Mouse (Mus musculus): ENCODE data around the gene Cideb. TPM values are rescaled to one million over a fixed set of nuclear protein-coding genes. Genes with fewer than 3 reads are reported as not detected.

The Cideb gene
- polyA plus RNA-seq, 1 experiment = not detected

- Histone ChIP-seq H3K4me1 (ENCODE audit: control insufficient read depth, insufficient read depth, low read length) (no peaks in the 10 kb centered on the region), H3K9ac (ENCODE audit: low read depth, poor library complexity, severe bottlenecking) (no peak overlapping the region), H3K27ac (ENCODE audit: insufficient read depth, low read length) (no peak overlapping the region), H3K27me3 (ENCODE audit: control insufficient read depth, insufficient read depth, low read length, poor library complexity, severe bottlenecking) (no peaks in the 10 kb centered on the region), H3K36me3 (ENCODE audit: control insufficient read depth, insufficient read depth, low read length, poor library complexity, severe bottlenecking) (no peaks in the 10 kb centered on the region; the same call in 1 of the 2 replicates), H3K4me3 (ENCODE audit: low read depth, low read length) (no peak overlapping the region), H3K9me3 (replicated peaks; ENCODE audit: control insufficient read depth, insufficient read depth, low read length, poor library complexity, severe bottlenecking) (no peaks in the 10 kb centered on the region)
- TF ChIP-seq POLR2A (IDR thresholded peaks at IDR 0.05; ENCODE audit: insufficient read depth, low read length) (no peak), CTCF (IDR thresholded peaks at IDR 0.05; ENCODE audit: low read depth, low read length) (no peak), EP300 (IDR thresholded peaks at IDR 0.05; ENCODE audit: insufficient read depth, low read depth, low read length) (no peak)
These were observed 24.4 kb downstream of the Cideb start for GRCm38 (mm10) chr14:55733889-55734288.

- no peaks in the 10 kb centered on the region for H3K36me3 ChIP-seq (ENCODE audit: control insufficient read depth, insufficient read depth, low read length, poor library complexity, severe bottlenecking)
- H3K9me3 ChIP-seq (replicated peaks; ENCODE audit: control insufficient read depth, insufficient read depth, low read length, poor library complexity, severe bottlenecking) = no peaks in the 10 kb centered on the region
- H3K27me3 ChIP-seq (ENCODE audit: control insufficient read depth, insufficient read depth, low read length, poor library complexity, severe bottlenecking) = no peaks in the 10 kb centered on the region
- no peak overlapping the region for H3K9ac ChIP-seq (ENCODE audit: low read depth, poor library complexity, severe bottlenecking)
- no peak for TF ChIP-seq EP300 (IDR thresholded peaks at IDR 0.05; ENCODE audit: insufficient read depth, low read depth, low read length)
- no peak for TF ChIP-seq POLR2A (IDR thresholded peaks at IDR 0.05; ENCODE audit: insufficient read depth, low read length)
- no peak for TF ChIP-seq CTCF (IDR thresholded peaks at IDR 0.05; ENCODE audit: low read depth, low read length)
- H3K4me3 ChIP-seq (ENCODE audit: low read depth, low read length) = no peak overlapping the region
- H3K4me1 ChIP-seq (ENCODE audit: control insufficient read depth, insufficient read depth, low read length) = no peaks in the 10 kb centered on the region
- no peak overlapping the region for H3K27ac ChIP-seq (ENCODE audit: insufficient read depth, low read length)
These were observed 27.7 kb downstream of the Cideb start for GRCm38 (mm10) chr14:55730531-55731032.

DNA sequence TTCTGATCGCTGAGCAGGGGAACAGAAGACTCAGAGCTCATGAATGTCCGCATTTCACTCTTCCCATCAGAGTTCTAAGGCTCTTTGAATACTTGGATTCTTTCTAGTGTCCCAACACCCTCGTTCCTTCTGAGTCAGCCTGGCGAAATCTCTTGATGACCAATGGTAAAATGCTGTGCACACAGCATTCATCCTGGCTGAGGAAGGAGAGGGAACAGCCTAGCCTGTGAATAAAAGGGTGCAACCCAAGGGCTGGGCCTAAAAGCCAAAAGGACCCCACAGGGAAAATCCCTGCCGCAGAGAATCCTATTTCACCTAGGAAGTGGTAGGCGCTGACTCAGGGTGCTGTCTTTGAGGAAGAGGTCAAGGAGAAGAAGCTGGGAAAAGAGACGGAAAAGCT, 28.1 kb downstream of the Cideb start:
- H3K4me3 ChIP-seq (ENCODE audit: low read depth, low read length) = no peak overlapping the region
- H3K9ac ChIP-seq (ENCODE audit: low read depth, poor library complexity, severe bottlenecking) = no peak overlapping the region
- no peaks in the 10 kb centered on the region for H3K36me3 ChIP-seq (ENCODE audit: control insufficient read depth, insufficient read depth, low read length, poor library complexity, severe bottlenecking)
- H3K27me3 ChIP-seq (ENCODE audit: control insufficient read depth, insufficient read depth, low read length, poor library complexity, severe bottlenecking) = no peaks in the 10 kb centered on the region
- no peak overlapping the region for H3K27ac ChIP-seq (ENCODE audit: insufficient read depth, low read length)
- TF ChIP-seq CTCF (IDR thresholded peaks at IDR 0.05; ENCODE audit: low read depth, low read length) (no peak), EP300 (IDR thresholded peaks at IDR 0.05; ENCODE audit: insufficient read depth, low read depth, low read length) (no peak), POLR2A (IDR thresholded peaks at IDR 0.05; ENCODE audit: insufficient read depth, low read length) (no peak)
- no peaks in the 10 kb centered on the region for H3K9me3 ChIP-seq (replicated peaks; ENCODE audit: control insufficient read depth, insufficient read depth, low read length, poor library complexity, severe bottlenecking)
- H3K4me1 ChIP-seq (ENCODE audit: control insufficient read depth, insufficient read depth, low read length) = no peaks in the 10 kb centered on the region

DNA sequence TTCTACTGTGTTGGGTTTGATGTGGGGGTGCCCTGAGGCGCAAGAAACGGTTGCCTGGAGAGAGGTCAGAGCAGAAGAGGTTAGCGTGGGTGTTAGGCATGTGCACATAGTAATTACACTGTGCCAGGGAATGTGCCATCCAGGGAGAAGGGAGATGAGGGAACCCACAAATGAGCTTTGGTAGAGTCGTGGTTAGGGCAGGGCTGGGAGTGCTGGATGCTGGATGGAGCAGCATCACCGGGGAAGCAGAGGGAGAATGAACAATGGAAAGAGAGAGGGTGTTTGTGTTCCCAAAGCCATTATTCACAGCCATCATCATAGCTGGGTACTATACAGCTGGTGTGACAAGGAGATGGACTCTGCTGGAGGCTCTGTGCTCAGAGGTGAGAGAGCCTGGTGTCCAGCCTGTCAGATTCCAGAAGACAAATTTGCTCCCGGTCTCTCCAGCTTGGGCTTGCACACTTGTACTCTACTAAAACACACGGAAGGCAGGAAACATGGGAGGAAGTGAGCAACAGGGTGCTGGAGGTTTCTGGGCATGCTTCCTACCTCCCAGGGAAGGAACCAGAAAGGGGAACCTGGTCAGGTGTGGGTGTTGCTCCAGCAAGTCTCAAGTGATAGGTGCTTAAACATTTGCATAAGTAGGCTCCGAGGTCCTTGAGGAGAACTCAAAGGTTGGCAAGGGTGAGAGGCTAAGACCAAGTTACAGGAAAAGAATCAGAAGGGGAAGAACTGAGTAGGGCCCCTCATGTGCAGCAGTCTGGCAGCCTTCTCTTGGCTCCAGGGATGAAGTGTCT, 30.2 kb downstream of the Cideb start:
- no peak overlapping the region for H3K9ac ChIP-seq (ENCODE audit: low read depth, poor library complexity, severe bottlenecking)
- no peak overlapping the region for H3K27ac ChIP-seq (ENCODE audit: insufficient read depth, low read length)
- H3K4me3 ChIP-seq (ENCODE audit: low read depth, low read length) = no peak overlapping the region
- TF ChIP-seq CTCF (IDR thresholded peaks at IDR 0.05; ENCODE audit: low read depth, low read length) (no peak), EP300 (IDR thresholded peaks at IDR 0.05; ENCODE audit: insufficient read depth, low read depth, low read length) (no peak), POLR2A (IDR thresholded peaks at IDR 0.05; ENCODE audit: insufficient read depth, low read length) (no peak)
- no peaks in the 10 kb centered on the region for H3K4me1 ChIP-seq (ENCODE audit: control insufficient read depth, insufficient read depth, low read length)
- H3K9me3 ChIP-seq (replicated peaks; ENCODE audit: control insufficient read depth, insufficient read depth, low read length, poor library complexity, severe bottlenecking) = no peaks in the 10 kb centered on the region
- H3K36me3 ChIP-seq (ENCODE audit: control insufficient read depth, insufficient read depth, low read length, poor library complexity, severe bottlenecking) = no peaks in the 10 kb centered on the region
- no peaks in the 10 kb centered on the region for H3K27me3 ChIP-seq (ENCODE audit: control insufficient read depth, insufficient read depth, low read length, poor library complexity, severe bottlenecking)

DNA sequence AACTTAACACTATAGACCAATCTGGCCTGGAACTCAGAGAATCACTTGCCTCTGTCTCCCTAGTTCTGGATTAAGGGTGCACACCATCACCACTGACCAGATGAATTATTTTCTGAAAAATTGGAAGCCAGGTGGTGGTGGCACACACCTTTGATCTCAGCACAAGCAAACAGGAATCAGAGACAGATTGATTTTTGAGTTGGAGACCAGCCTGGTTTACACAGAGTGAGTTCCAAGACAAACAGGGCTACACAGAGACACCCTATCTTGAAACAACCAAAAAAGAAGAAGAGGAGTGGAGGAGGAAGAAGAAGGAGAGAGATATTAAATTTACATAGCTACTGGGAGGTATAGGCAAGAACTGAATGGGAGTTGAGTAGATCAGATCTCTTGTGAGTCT, 32.0 kb downstream of the Cideb start:
- TF ChIP-seq EP300 (IDR thresholded peaks at IDR 0.05; ENCODE audit: insufficient read depth, low read depth, low read length) (no peak), CTCF (IDR thresholded peaks at IDR 0.05; ENCODE audit: low read depth, low read length) (no peak), POLR2A (IDR thresholded peaks at IDR 0.05; ENCODE audit: insufficient read depth, low read length) (no peak)
- Histone ChIP-seq H3K9ac (ENCODE audit: low read depth, poor library complexity, severe bottlenecking) (no peak overlapping the region), H3K4me1 (ENCODE audit: control insufficient read depth, insufficient read depth, low read length) (no peaks in the 10 kb centered on the region), H3K27ac (ENCODE audit: insufficient read depth, low read length) (no peak overlapping the region), H3K4me3 (ENCODE audit: low read depth, low read length) (no peak overlapping the region), H3K9me3 (replicated peaks; ENCODE audit: control insufficient read depth, insufficient read depth, low read length, poor library complexity, severe bottlenecking) (no peaks in the 10 kb centered on the region), H3K27me3 (ENCODE audit: control insufficient read depth, insufficient read depth, low read length, poor library complexity, severe bottlenecking) (no peaks in the 10 kb centered on the region), H3K36me3 (ENCODE audit: control insufficient read depth, insufficient read depth, low read length, poor library complexity, severe bottlenecking) (no peaks in the 10 kb centered on the region)

DNA sequence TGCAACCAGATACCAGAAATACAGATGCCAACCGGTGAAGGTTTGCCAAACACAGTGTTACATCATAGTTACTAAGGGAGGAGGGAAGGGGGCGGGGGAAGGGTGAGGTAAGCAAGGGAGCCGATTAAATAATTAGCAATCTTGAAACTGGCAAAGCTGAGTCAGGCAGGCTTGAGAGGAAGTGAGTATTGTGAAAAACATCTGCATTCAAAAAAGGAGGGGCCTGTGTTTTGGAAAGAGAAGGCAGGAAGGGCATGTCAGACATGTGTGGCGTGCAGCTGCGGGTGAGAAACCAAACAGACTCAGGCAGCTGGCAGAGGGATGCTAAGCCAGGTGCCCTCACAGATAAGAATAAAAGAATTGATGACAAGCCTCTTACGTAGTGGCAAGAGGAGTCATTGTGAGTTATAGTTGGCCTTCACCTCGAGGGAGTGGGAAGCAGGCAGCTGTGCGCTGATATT, 33.8 kb downstream of the Cideb start:
- Histone ChIP-seq H3K9me3 (replicated peaks; ENCODE audit: control insufficient read depth, insufficient read depth, low read length, poor library complexity, severe bottlenecking) (no peaks in the 10 kb centered on the region), H3K36me3 (ENCODE audit: control insufficient read depth, insufficient read depth, low read length, poor library complexity, severe bottlenecking) (no peaks in the 10 kb centered on the region; the same call in 1 of the 2 replicates), H3K4me1 (ENCODE audit: control insufficient read depth, insufficient read depth, low read length) (no peaks in the 10 kb centered on the region), H3K4me3 (ENCODE audit: low read depth, low read length) (no peak overlapping the region), H3K27ac (ENCODE audit: insufficient read depth, low read length) (peak overlapping the region; percentile 20; the same call in 1 of the 2 replicates), H3K9ac (ENCODE audit: low read depth, poor library complexity, severe bottlenecking) (0 out of 2 replicates have a peak overlapping the region, but pooled peaks have one; percentile 18), H3K27me3 (ENCODE audit: control insufficient read depth, insufficient read depth, low read length, poor library complexity, severe bottlenecking) (no peaks in the 10 kb centered on the region)
- TF ChIP-seq POLR2A (IDR thresholded peaks at IDR 0.05; ENCODE audit: insufficient read depth, low read length) = no peak
- no peak for TF ChIP-seq EP300 (IDR thresholded peaks at IDR 0.05; ENCODE audit: insufficient read depth, low read depth, low read length)
- no peak for TF ChIP-seq CTCF (IDR thresholded peaks at IDR 0.05; ENCODE audit: low read depth, low read length)
